Comparison of ENCODE assay signal across 8 mouse cellular contexts in the genomic region with DNA sequence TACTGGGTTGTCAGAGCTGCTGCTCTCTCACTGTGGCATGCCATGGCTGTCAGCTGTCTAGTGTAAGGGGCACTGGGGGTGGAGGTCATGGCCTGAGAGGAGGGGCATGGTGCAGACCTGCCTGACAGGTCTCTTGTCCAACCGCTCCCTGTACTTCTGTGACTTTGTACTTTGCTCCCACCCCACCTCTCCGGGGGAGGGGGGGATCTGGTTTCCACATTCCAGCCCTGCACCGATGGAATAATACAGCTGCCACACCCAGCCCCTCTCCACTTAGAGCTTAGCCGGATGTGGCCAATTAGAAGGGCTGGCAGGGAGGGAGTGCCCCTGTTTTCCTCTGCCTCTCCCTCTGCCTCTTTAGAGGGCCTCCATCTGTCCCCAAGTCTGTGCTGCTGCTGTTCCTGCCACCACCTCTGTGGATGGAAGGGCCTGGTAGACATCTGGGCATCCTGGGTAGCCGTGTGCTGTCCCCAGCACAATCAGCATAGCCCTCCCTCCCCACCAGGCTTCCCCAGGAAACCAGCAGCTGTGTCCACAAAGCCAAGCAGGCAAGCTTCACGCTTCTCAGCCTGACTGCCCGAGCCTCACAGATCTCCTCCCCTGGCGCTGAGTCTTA. TPM values are rescaled to one million over a fixed set of nuclear protein-coding genes. Genes with fewer than 3 reads are reported as not detected.
DNase-seq lines count a peak whose midpoint lies in the region; TF ChIP-seq lines count a peak whose summit lies in the region.

No protein-coding gene starts in this region.

- DNase-seq in left cerebral cortex, adult 2 months (ENCODE audit: extremely low spot score in 1 of 2, low spot score in 2 of 2), result no peak
- DNase-seq in left cerebral cortex, postnatal 36 days (ENCODE audit: low spot score in 2 of 2), result no peak
- DNase-seq in fibroblast of lung, adult 2 months (ENCODE audit: low read depth), result peak; percentile 27
- DNase-seq in large intestine, adult 2 months (ENCODE audit: low read depth, low spot score), result peak; percentile 87
- peak; percentile 43 for DNase-seq in neural tube, embryonic 10.5 days (ENCODE audit: extremely low spot score, low spot score)
- no peak for DNase-seq in cerebellum, adult 11 months
- no peak for DNase-seq in thymus, adult 18-20 months
- DNase-seq in spleen, postnatal 4 days (ENCODE audit: low spot score in 2 of 2), result no peak

- WGBS in large intestine, adult 2 months, result 22% methylated on average over 8 of the region's 8 CpGs

- intact Hi-C loops in left cerebral cortex, adult 2 months (cut with DNase I), result no loop called here
- intact Hi-C loops in left cerebral cortex, postnatal 36 days (cut with DNase I), result no loop called here

- no peak overlapping the region for H3K4me3 ChIP-seq in left cerebral cortex, adult 2 months

- H3K27ac ChIP-seq in left cerebral cortex, adult 2 months, result peak overlapping the region; percentile 24; the same call in 1 of the 2 replicates

- no peak for TF ChIP-seq CTCF in left cerebral cortex, adult 2 months (IDR thresholded peaks at IDR 0.05)

RNA-seq across cellular contexts. Expression of gene Mgat3, which starts 14.1 kb away (rescaled TPM):
- 100 to 1,000 TPM; 119 to 129 TPM for total RNA-seq in left cerebral cortex, adult 2 months (2021)
- total RNA-seq in left cerebral cortex, postnatal 36 days (2021), result 100 to 1,000 TPM; 119 to 126 TPM
- polyA plus RNA-seq in large intestine, adult 2 months (2012; rRNA removed), result 41.9 and 56.6 TPM in 2 replicates

RNA-seq across cellular contexts. Expression of gene Tab1, which starts 26.5 kb away (rescaled TPM):
- 10 to 100 TPM; 23.7 to 26.4 TPM for total RNA-seq in left cerebral cortex, adult 2 months (2021)
- 10 to 100 TPM; 23.1 to 30.4 TPM for total RNA-seq in left cerebral cortex, postnatal 36 days (2021)
- 26.9 and 29.4 TPM in 2 replicates for polyA plus RNA-seq in large intestine, adult 2 months (2012; rRNA removed)

Comparison
In these comparisons a context has a peak if more than half of its experiments do, and no peak if none do; other contexts are left out.
1. DNase-seq: peak in fibroblast of lung, adult 2 months (single experiment), large intestine, adult 2 months (single experiment) and neural tube, embryonic 10.5 days (single experiment); none in left cerebral cortex, adult 2 months (0 of 2), left cerebral cortex, postnatal 36 days (0 of 2), cerebellum, adult 11 months (single experiment), thymus, adult 18-20 months (0 of 2) and spleen, postnatal 4 days (0 of 2).